ENCODE assay signal across 19 mouse cellular contexts in the genomic region with DNA sequence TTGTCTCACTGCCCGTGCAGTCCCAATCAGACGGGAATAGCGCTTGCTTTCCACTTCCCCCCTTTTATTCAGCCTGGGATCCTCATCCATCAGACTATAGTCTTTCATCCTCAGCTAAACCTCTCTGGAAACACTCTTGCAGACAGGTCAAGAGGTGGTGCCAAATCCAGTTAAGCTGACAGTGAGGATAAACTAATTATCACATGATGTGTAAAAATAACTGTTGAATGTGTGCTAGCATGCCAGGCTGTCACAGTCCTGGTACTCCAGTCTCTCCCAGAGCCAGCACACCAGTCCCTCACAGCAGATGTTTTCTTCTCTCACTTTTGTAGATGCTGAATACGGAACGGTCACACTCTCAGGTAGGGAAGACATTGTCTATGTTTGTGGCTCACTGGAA. TPM values are rescaled to one million over a fixed set of nuclear protein-coding genes. Genes with fewer than 3 reads are reported as not detected.
"Had no signal": no experiment of that assay in that cellular context is flagged by ENCODE, and none has a peak within 500 bp of the region (broad histone marks: within the 10 kb centered on the region; RNA-seq: fewer than 3 reads in every experiment).

No protein-coding gene starts in this region.

- H3K4me2 ChIP-seq: liver, embryonic 11.5 days; liver, embryonic 15.5 days; lung, embryonic 14.5 days; neural tube, embryonic 12.5 days had no signal

- H3K36me3 ChIP-seq: limb, embryonic 10.5 days; liver, embryonic 15.5 days; midbrain, embryonic 10.5 days; neural tube, embryonic 12.5 days had no signal

- H3K27me3 ChIP-seq: liver, embryonic 15.5 days; neural tube, embryonic 12.5 days had no signal

- H3K9me3 ChIP-seq: limb, embryonic 10.5 days; liver, embryonic 15.5 days; midbrain, embryonic 10.5 days; neural tube, embryonic 12.5 days had no signal

- H3K27ac ChIP-seq: left cerebral cortex, adult 2 months; limb, embryonic 10.5 days; liver, embryonic 15.5 days; midbrain, embryonic 10.5 days; neural tube, embryonic 12.5 days; stomach, postnatal 0 days had no signal

- H3K4me3 ChIP-seq: left cerebral cortex, adult 2 months; limb, embryonic 10.5 days; liver, embryonic 15.5 days; midbrain, embryonic 10.5 days; neural tube, embryonic 12.5 days had no signal

- H3K4me1 ChIP-seq: limb, embryonic 10.5 days; liver, embryonic 15.5 days; midbrain, embryonic 10.5 days; neural tube, embryonic 12.5 days had no signal

- DNase-seq: kidney, postnatal 25 days; lung, embryonic 14.5 days; lung, postnatal 10 days; lung, postnatal 4 days; midbrain, embryonic 14.5 days; thymus, postnatal 14 days had no signal

- H3K9ac ChIP-seq: liver, embryonic 15.5 days; lung, embryonic 14.5 days; neural tube, embryonic 12.5 days had no signal

RNA-seq across cellular contexts. Expression of a gene that starts 48.9 kb away (rescaled TPM):
- total RNA-seq: layer of hippocampus, postnatal 25 days; left cerebral cortex, adult 2 months; left cerebral cortex, postnatal 14 days; megakaryocyte, adult 5-6 weeks; monocyte, adult 5-6 weeks; neutrophil, adult 5-6 weeks had no signal
- polyA plus RNA-seq: kidney, embryonic 16.5 days; limb, embryonic 10.5 days; liver, embryonic 11.5 days; liver, embryonic 15.5 days; lung, embryonic 14.5 days; midbrain, embryonic 10.5 days; midbrain, embryonic 14.5 days; neural tube, embryonic 12.5 days; stomach, postnatal 0 days had no signal
